Comparison of ENCODE assay signal across 8 mouse cellular contexts in the genomic region with DNA sequence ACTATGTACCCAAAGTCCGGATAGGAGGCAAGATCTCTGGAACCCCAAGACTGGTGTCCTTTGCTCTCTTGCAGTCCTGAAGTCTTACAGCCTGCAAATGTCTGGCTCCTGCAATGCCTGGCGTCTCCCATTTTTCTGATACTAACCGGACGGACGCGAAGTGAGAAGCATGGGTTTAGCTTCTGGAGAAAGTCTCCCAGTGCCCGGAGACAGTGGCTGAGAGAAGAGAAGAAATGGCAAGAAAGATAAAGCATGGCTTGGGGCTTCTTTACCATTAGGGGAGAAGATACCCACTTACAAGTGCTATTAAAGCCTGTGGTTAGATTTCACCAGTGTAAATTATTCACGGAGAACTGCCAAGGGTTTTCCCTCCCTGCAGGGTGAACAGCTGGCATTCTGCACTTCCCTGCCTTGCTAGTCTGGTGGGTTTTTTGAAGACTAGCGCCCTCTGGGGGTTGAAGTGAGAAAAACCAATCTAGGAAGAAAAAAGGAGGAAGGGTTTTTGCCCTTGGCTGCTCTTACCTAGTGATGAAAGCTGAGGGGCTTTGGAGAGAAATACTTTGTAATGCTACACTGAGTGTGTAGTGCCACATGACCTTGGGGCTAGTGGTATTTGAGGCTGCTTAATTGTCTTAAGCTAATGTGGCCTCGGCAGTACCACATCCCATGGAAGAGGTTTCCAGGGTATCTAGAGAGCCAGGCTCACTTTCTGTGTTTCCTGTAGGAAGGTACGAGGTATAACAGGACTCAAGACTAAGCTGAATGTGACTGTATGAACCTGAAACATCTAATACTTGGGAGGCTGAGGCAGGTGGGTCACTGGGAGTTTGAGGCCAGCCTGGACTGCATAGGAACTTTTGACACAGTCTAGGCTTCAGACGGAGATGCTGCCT. TPM values are rescaled to one million over a fixed set of nuclear protein-coding genes. Genes with fewer than 3 reads are reported as not detected.
DNase-seq lines count a peak whose midpoint lies in the region; ATAC-seq lines count a peak whose summit lies in the region.

No protein-coding gene starts in this region.

- DNase-seq in T-cell, adult 2 months (ENCODE audit: low spot score) = peak; percentile 30
- peak; percentile 88 for DNase-seq in cerebellum, adult 9-10 months
- DNase-seq in frontal cortex, postnatal 14 days (ENCODE audit: low spot score in 2 of 2) = peak; percentile 24 to 63
- peak; percentile 78 to 88 for DNase-seq in layer of hippocampus, postnatal 14 days (ENCODE audit: low spot score in 2 of 2)
- DNase-seq in lung, postnatal 25 days (ENCODE audit: low spot score) = peak; percentile 80
- DNase-seq in retina, postnatal 1 day = peak; percentile 92
- DNase-seq in urinary bladder, postnatal 25 days (ENCODE audit: low spot score) = peak; percentile 61

- peak overlapping the region; percentile 18; the same call in 1 of the 2 replicates for H3K4me3 ChIP-seq in hindbrain, embryonic 13.5 days

- 50% methylated on average over 12 of the region's 12 CpGs for WGBS in hindbrain, embryonic 13.5 days

- no peaks in the 10 kb centered on the region for H3K36me3 ChIP-seq in hindbrain, embryonic 13.5 days

- H3K4me1 ChIP-seq in hindbrain, embryonic 13.5 days (replicated peaks) = peaks cover 14% of the 10 kb centered on the region; the same call in 1 of the 2 replicates

- no peak overlapping the region for H3K9ac ChIP-seq in hindbrain, embryonic 13.5 days

- ATAC-seq in hindbrain, embryonic 13.5 days (ENCODE audit: low FRiP score) = peak; percentile 91

- H3K27ac ChIP-seq in hindbrain, embryonic 13.5 days = peak overlapping the region; percentile 35; the same call in 1 of the 2 replicates

- H3K4me2 ChIP-seq in hindbrain, embryonic 13.5 days = peak overlapping the region; percentile 45

- H3K9me3 ChIP-seq in hindbrain, embryonic 13.5 days = no peaks in the 10 kb centered on the region

- H3K27me3 ChIP-seq in hindbrain, embryonic 13.5 days = no peaks in the 10 kb centered on the region

RNA-seq across cellular contexts. Expression of a gene that starts 40.3 kb away (rescaled TPM):
- not detected in 2 replicates for polyA plus RNA-seq in hindbrain, embryonic 13.5 days (2015; fragmentation: Nextera tagmentation; extraction: Ambion mirVana)
- total RNA-seq in layer of hippocampus, postnatal 14 days (2021) = under 1 TPM in 1 of 2 experiments, not detected in 1; 0.07 TPM

Comparison
In these comparisons a context has a peak if more than half of its experiments do, and no peak if none do; other contexts are left out.
1. Peak in every context shown above with its lines: DNase-seq, ATAC-seq, H3K4me3 ChIP-seq and H3K27ac ChIP-seq.
2. DNase-seq: peak in every context shown above with its lines; median percentile 92 in retina, postnatal 1 day; 88 in cerebellum, adult 9-10 months; 83 in layer of hippocampus, postnatal 14 days; 80 in lung, postnatal 25 days; 61 in urinary bladder, postnatal 25 days; 44 in frontal cortex, postnatal 14 days; 30 in T-cell, adult 2 months.